Mouse (Mus musculus) A20 (cell line): ENCODE results near the gene Apbb1.

Source experiments
- DNase-seq: peaks from one replicate; pipeline ENCODE4 v3.0.0-alpha.2; 2011; ENCODE audit warnings: low read depth, low spot score

The Apbb1 gene

GRCm38 (mm10) chr7:105520201-105520600 lies 61.3 kb downstream of the Apbb1 start:
- DNase-seq = no peak

- DNase-seq = no peak
Observed at GRCm38 (mm10) chr7:105519771-105520170, 61.7 kb downstream of the Apbb1 start.

- no peak for DNase-seq
Observed at GRCm38 (mm10) chr7:105519336-105519735, 62.1 kb downstream of the Apbb1 start.

GRCm38 (mm10) chr7:105516669-105517360 lies 64.6 kb downstream of the Apbb1 start:
- no peak for DNase-seq

- DNase-seq = peak; percentile 63
Observed at GRCm38 (mm10) chr7:105515178-105515577, 66.3 kb downstream of the Apbb1 start.

- DNase-seq = no peak
Observed at GRCm38 (mm10) chr7:105514561-105514960, 66.9 kb downstream of the Apbb1 start.

GRCm38 (mm10) chr7:105513845-105514291 lies 67.6 kb downstream of the Apbb1 start:
- no peak for DNase-seq

- no peak for DNase-seq
Observed at GRCm38 (mm10) chr7:105510143-105510542, 71.3 kb downstream of the Apbb1 start.
